Mouse (Mus musculus) lung, adult 2 months (tissue): ENCODE measurements around the gene Dbndd2. TPM values are rescaled to one million over a fixed set of nuclear protein-coding genes. Genes with fewer than 3 reads are reported as not detected.

Source experiments
- DNase-seq: peaks from one replicate; pipeline ENCODE4 v3.0.0; 2022
- H3K4me1 ChIP-seq: fragments of 200-500 bp; 2 replicates; pipeline ENCODE4 v1.6.1; 2011; ENCODE audit warnings: low read length; ENCODE audit not compliant: control insufficient read depth, insufficient read depth
- H3K4me3 ChIP-seq: fragments of 200-500 bp; replicated peaks from 2 replicates; pipeline ENCODE3; 2011; ENCODE audit warnings: low read depth, mild to moderate bottlenecking, control low read depth, low read length; ENCODE audit errors: extremely low read depth
- CTCF ChIP-seq: fragments of 200-500 bp; IDR thresholded peaks from 2 replicates; pipeline ENCODE4 v1.5.1; 2011; ENCODE audit warnings: mild to moderate bottlenecking, low read length, control low read depth; ENCODE audit not compliant: insufficient read depth
- POLR2A ChIP-seq: fragments of 200-500 bp; IDR thresholded peaks from 2 replicates; pipeline ENCODE4 v1.6.1; 2011; ENCODE audit warnings: low read depth, mild to moderate bottlenecking, control low read depth, low read length, borderline replicate concordance; ENCODE audit errors: extremely low read depth
- WGBS: fragments of 180-500 bp; shearing (Covaris S2); methylation state at CpG from one replicate; pipeline ENCODE4 v1.1.7; 2018; 5-methylcytosine and 5-hydroxymethylcytosine counted together
- polyA plus RNA-seq: library from polyadenylated mRNA; depleted of rRNA; stranded (reverse); fragments of >200 nt; gene quantifications from 2 replicates; pipeline ENCODE4 v1.2.3, GENCODE M21; 2012

The Dbndd2 gene
- polyA plus RNA-seq, 1 experiment: 52.6 TPM

DNA sequence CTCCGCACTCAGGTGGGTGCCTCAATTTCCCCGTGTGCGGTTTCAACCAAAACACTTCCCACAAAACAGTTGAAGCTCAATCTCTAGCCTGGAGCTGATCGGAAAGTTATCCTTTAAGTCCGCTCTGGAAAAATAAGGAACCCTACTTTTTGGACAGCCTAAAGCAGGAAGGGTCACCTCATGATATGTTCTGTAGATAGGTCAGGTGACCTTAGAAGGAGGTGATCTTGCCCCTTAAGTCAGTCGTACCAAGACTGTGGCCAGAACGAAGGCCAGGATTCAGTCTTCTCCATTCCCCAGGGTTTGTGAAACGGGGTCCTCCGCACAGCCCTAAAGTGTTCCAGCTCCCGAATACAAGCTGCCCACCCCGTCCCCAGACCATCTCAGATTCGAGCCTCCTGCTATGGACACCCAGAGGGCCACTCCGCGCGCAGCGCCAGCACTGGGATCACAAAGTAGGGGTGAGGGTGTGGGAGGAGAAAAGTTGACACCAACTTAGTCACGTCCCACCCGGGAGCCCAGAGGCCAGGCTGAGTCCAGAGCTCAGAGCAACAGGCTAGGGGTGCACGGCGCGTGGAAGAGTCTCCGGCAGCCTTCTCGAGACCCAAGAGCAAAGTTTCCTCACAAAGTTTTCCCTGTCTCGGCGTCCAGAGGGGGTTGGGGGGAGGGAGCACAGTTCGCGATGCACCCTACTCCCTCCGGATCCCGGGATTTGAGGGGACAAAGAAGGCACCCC is 43.4 kb upstream of the Dbndd2 start:
- TF ChIP-seq POLR2A (peak; percentile 22; the same call in 1 of the 2 replicates), CTCF (no peak)
- H3K4me1 ChIP-seq: no peaks in the 10 kb centered on the region; the same call in 1 of the 2 replicates
- H3K4me3 ChIP-seq: peak overlapping the region; percentile 68
- no peak for DNase-seq
- 6% methylated on average over 29 of the region's 29 CpGs for WGBS

DNA sequence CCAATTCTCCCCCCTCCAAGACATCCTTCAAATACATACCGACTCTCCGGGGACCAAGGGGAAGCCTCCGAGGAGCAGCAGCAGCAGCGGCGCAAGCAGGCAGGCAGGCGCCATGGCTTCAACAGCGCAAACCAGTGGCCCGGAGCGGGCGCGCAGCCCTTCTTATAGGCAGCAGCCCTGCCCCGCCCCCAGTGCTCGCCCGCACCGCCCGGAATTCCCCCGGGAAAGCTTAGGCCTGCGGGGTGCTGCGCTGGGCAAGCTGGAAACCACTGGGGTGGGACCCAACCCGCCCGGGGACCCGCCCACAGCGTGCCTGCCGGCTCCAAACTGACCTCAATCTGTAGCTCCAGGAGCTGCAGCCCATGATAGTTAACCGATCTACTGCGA is 42.9 kb upstream of the Dbndd2 start:
- Histone ChIP-seq H3K4me3 (peak overlapping the region; percentile 68), H3K4me1 (no peaks in the 10 kb centered on the region; the same call in 1 of the 2 replicates)
- under 1% methylated on average over 26 of the region's 26 CpGs for WGBS
- peak; percentile 98 for TF ChIP-seq POLR2A
- no peak for TF ChIP-seq CTCF
- peak; percentile 91 for DNase-seq

DNA sequence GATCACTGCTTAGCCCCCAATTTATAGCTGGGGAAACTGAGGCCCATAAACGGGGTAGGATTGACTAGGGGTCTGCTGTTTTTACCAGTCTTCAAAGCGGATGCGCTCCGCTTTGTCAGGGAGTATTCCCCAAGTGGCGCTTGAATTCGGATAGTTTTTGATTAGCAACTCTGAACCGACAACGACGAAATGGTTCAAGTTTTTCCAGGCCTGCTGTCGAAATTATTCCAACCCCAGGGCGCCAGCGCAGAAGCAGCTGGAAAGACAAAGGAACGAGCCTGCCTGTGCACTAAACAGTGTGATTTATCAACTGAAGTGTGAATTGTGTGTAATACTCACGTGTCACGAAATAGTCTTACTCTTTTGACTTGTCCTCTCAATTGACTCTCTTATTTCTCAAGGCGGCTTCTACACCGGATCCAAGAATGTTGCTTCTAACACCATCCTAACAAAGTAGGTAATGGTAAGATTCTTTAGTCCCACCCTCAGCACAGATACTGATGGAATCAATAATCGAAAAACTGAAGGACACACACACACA is 42.4 kb upstream of the Dbndd2 start, which contains the start of gene Sdc4:
Gene Sdc4, minus strand, starts transcription at position 428 of the 541 bp plus-strand sequence.
- Histone ChIP-seq H3K4me3 (peak within 1 kb of the TSS; percentile 68), H3K4me1 (no peaks in the 10 kb centered on the region; the same call in 1 of the 2 replicates)
- TF ChIP-seq CTCF (no peak), POLR2A (no peak)
- DNase-seq: no peak
- WGBS: 16% methylated on average over 18 of the region's 18 CpGs

DNA sequence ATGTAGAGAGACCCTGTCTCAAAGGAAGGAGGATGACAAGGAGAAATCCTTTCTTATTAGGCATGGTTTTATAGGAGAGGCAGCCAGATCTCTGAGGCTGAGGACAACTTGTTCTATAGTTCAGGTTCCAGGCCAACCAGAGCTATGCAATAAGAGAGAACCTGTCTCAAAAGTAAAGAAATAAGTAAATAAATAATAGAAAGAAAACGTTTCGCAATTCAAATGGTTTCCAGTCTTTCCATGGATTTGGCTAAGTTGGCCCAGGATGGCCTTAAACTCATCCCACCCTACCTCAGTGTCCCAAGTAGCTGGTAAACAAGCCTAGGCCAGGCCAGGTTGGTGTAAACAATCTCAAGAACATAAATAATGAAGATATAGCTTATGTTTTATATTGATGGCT is 41.2 kb upstream of the Dbndd2 start:
- Histone ChIP-seq H3K4me3 (no peak overlapping the region), H3K4me1 (no peaks in the 10 kb centered on the region; the same call in 1 of the 2 replicates)
- no peak for TF ChIP-seq CTCF
- no peak for TF ChIP-seq POLR2A
- WGBS: 72% methylated on average over 2 of the region's 2 CpGs
- DNase-seq: no peak

DNA sequence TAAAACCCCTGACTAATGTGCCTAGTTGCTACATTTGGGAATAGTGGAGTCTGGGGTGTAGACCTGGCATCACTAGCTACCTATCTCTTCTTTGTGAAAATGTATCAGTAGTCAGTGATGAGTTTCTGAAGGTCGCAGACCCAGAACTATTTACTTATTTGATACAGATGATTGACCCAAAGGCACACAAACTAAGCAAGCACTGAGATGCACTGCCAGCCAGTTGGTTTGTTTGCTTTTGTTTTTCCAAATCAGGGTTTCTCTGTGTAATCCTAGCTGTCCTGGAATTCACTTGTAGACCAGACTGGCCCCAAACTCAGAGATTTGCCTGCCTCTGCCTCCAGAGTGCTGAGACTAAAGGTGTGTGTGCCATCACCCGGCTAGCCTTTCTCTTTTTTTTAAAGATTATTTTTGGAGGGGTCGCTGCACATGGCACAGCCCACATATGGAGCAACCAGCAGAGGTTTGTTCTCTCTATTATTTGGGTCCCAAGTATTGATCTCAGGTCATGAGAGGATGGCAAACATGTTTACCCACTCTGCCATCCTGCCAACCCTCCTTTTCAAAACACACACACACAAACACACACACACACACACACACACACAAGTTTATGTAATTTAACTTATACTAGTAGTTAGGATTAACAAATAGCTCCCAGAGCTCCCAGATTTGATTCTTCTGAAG is 40.4 kb upstream of the Dbndd2 start:
- no peak overlapping the region for H3K4me3 ChIP-seq
- no peaks in the 10 kb centered on the region; the same call in 1 of the 2 replicates for H3K4me1 ChIP-seq
- WGBS: 81% methylated on average over 3 of the region's 3 CpGs
- TF ChIP-seq POLR2A (no peak), CTCF (no peak)
- no peak for DNase-seq

DNA sequence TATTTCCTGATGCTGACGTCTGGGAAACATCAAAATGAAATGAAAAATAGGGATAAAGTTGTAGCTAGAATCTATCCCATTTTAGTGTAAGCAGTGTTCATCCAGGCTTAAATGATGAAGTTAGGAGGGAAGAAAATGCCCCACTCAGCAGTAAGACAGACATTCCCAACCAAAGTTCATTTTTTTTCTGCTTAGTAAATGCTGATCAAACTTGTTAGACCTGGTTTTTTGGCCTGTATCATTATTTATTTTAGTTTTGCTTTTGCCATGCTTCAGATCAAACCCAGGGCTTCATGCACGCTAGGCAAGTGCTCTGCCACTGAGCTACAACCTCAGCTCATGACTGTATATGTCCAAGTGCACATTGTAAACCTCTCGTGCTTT is 39.8 kb upstream of the Dbndd2 start:
- no peak for TF ChIP-seq CTCF
- no peak for TF ChIP-seq POLR2A
- Histone ChIP-seq H3K4me3 (no peak overlapping the region), H3K4me1 (no peaks in the 10 kb centered on the region; the same call in 1 of the 2 replicates)
- DNase-seq: no peak
- 71% methylated on average over 3 of the region's 3 CpGs for WGBS

DNA sequence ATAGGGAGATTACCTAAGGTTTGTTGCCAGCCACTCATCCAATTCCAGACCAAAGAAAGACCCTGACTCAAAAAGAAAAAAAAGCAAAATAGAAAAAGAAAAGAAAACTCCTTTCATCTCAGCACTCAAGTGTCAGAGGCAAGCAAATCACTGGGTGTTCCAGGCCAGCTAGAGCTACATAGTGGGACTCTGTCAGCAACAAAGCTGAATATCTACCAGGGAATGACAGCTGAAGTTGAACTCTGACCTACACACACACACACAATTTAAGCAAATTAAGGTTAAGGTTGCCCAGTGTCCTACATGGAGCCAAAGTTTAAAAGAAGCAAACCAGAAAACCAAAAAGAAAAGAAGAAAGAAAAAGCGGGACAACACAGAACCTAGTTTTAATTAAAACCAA is 37.8 kb upstream of the Dbndd2 start:
- TF ChIP-seq POLR2A: no peak
- TF ChIP-seq CTCF: no peak
- WGBS: 95% methylated on average over 1 of the region's 1 CpGs
- no peak overlapping the region for H3K4me3 ChIP-seq
- H3K4me1 ChIP-seq: peaks cover 10% of the 10 kb centered on the region
- DNase-seq: no peak

DNA sequence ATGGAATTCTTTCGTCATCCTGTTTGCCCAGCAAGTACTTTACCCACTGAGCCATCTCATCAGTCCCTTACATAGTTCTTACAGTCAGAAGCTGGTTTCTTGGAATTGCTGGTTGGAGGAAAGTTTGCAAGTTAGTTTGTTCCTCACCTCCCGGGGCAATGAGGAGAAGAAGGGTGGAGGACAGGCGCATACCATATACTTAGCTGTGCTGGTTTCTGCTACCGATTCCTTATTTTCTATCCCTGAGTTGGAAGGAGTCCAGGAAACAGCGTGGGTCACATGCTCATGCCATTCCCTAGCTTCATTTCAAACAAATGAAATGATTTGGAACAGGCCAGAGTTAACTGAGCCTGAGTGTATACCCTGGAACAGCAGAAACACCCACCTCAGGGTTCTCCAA is 37.0 kb upstream of the Dbndd2 start:
- H3K4me1 ChIP-seq: peaks cover 12% of the 10 kb centered on the region
- no peak for DNase-seq

DNA sequence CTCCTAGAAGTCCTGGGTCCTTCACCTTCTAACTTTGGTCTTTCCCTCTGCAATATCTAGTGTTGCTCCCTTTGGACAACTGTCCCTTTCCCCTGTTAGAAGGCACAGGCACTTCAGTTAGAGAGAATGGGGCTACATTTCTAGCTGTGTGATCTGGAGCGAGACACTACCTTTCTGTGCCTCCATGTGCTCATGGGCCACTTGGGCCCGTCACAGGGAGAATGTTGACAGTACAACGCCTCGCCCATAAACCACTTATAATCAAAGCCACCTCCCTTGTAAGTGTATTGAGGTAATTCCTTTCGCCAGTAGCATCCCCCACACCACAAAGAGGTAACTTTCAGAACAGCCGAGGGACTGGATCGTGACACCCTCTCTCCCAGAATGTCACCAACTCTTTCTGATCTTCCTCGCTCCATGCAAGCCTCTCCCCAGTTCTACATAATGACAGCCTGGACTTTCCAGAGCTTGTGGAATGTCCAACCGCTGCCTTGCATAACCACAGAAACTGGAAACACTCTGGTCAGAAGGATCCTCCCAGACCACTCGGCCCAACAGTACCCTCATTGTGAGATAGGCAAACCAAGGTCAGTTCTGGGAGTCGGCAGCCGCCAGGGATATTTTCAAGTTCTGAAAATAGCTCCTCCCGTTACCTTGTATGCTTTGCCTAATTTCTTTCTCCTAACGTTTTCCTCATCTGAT is 36.4 kb upstream of the Dbndd2 start:
- peak; percentile 28 for DNase-seq
- Histone ChIP-seq H3K4me1 (peaks cover 13% of the 10 kb centered on the region), H3K4me3 (no peak overlapping the region)
- 65% methylated on average over 14 of the region's 14 CpGs for WGBS
- no peak for TF ChIP-seq CTCF
- TF ChIP-seq POLR2A: no peak

More for the DNA sequence above, 37.0 kb upstream of the Dbndd2 start:
- TF ChIP-seq POLR2A (no peak), CTCF (no peak)
- no peak overlapping the region for H3K4me3 ChIP-seq
- WGBS: 60% methylated on average over 5 of the region's 5 CpGs

DNA sequence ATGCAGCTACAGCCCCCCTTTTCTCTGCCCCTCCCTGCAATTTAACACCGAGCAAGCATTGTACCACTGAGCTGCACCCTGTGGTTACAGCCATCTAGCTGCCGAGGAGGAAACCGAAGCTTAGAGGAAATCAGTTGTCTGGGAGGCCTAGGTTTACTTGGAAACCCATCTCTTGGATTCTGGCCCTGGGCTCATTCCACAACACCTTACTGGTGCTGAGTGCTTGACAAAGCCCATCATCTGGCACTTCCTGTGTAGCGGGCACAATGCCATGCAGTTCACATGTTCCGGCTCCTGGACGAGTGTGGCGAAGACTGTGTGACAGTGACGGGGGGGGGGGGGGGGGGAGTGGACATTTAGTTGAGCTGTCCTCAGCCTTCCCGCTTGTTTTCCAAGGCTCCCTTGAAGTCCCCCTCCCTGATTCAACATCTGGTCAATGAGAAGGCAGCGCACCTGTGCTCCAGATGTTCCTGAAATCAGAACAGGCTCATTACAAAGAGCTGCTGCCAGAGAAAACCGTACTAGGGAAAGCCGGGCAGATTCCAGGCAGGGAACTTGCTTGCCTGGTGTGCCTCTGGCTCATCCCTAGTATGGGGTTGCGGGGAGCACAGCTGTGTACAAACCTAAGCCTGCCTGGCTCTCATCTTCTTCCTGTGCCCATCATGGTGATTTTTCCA is 33.8 kb upstream of the Dbndd2 start:
- 31% methylated on average over 13 of the region's 13 CpGs for WGBS
- peaks cover 21% of the 10 kb centered on the region for H3K4me1 ChIP-seq
- DNase-seq: no peak
- no peak for TF ChIP-seq POLR2A
- no peak for TF ChIP-seq CTCF
- no peak overlapping the region for H3K4me3 ChIP-seq
